Mouse (Mus musculus) neural tube, embryonic 13.5 days (tissue): ENCODE results near the gene Dpysl4. TPM values are rescaled to one million over a fixed set of nuclear protein-coding genes. Genes with fewer than 3 reads are reported as not detected.

Source experiments
- ATAC-seq: fragments of 200-750 bp; cut with Nextera tagmentation; 2 replicates; pipeline ENCODE4 v1.8.0; 2017; ENCODE audit warnings: low read depth, mild to moderate bottlenecking, moderate TSS enrichment, moderate library complexity
- H3K27ac ChIP-seq: fragments of 300-500 bp; sonication (generic); replicated peaks from 2 replicates; pipeline ENCODE4 v1.5.1; 2015; ENCODE audit warnings: moderate library complexity, mild to moderate bottlenecking, inconsistent platforms
- H3K27me3 ChIP-seq: fragments of 300-500 bp; sonication (generic); 2 replicates; pipeline ENCODE4 v1.6.1; 2015; ENCODE audit warnings: mild to moderate bottlenecking, inconsistent platforms
- H3K36me3 ChIP-seq: fragments of 300-500 bp; sonication (generic); 2 replicates; pipeline ENCODE4 v1.6.1; 2015; ENCODE audit warnings: mild to moderate bottlenecking, inconsistent platforms
- H3K4me1 ChIP-seq: fragments of 300-500 bp; sonication (generic); replicated peaks from 2 replicates; pipeline ENCODE4 v1.6.1; 2015; ENCODE audit warnings: inconsistent platforms
- H3K4me2 ChIP-seq: fragments of 300-500 bp; sonication (generic); 2 replicates; pipeline ENCODE4 v1.6.1; 2015; ENCODE audit warnings: inconsistent platforms, mild to moderate bottlenecking, moderate library complexity
- H3K4me3 ChIP-seq: fragments of 300-500 bp; sonication (generic); 2 replicates; pipeline ENCODE4 v1.5.1; 2015; ENCODE audit warnings: mild to moderate bottlenecking, inconsistent platforms
- H3K9ac ChIP-seq: fragments of 300-500 bp; sonication (generic); 2 replicates; pipeline ENCODE4 v1.6.1; 2015; ENCODE audit warnings: moderate library complexity, mild to moderate bottlenecking, inconsistent platforms
- H3K9me3 ChIP-seq: fragments of 300-500 bp; sonication (generic); 2 replicates; pipeline ENCODE4 v1.6.1; 2016; ENCODE audit warnings: inconsistent platforms
- WGBS: fragments of 180-500 bp; shearing (Covaris S2); methylation state at CpG from one replicate; pipeline ENCODE4 v1.1.7; 2015; 5-methylcytosine and 5-hydroxymethylcytosine counted together
- polyA plus RNA-seq: library from polyadenylated mRNA; unstranded; fragments of >200 nt; fragmentation: Nextera tagmentation; extraction: Ambion mirVana; gene quantifications from 2 replicates; pipeline ENCODE4 v1.2.1, GENCODE M21; 2015

Dpysl4 gene
- polyA plus RNA-seq, 1 experiment from 2014 or later = 315 TPM

DNA sequence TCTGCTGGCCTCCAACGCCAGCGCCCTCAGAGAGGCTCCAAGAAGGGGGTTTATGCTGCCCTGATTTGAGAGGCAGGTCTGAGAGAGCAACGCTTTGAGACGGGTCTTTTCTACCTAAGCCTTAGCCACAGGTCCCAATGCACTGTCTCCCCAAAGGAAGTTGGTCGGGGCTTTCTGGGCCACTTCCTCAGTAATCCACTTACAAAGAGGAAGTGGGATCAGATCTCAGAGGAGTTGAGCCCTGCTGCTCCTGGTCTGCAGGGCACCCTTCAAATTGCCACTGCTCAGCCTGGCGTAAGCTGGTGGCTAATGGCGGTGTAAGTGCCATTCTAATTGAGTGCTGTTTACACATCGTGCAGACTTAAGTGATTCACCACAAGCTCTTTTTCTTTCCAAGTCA lies 45.7 kb downstream of the Dpysl4 start:
- H3K9ac ChIP-seq = no peak overlapping the region
- no peak overlapping the region for H3K4me2 ChIP-seq
- H3K4me1 ChIP-seq = peaks cover 45% of the 10 kb centered on the region
- H3K4me3 ChIP-seq = no peak overlapping the region
- 64% methylated on average over 8 of the region's 8 CpGs for WGBS
- no peak for ATAC-seq
- 0 out of 2 replicates have a peak, but pooled peaks cover 4% of the 10 kb centered on the region for H3K27me3 ChIP-seq
- H3K36me3 ChIP-seq = no peaks in the 10 kb centered on the region
- H3K27ac ChIP-seq = no peak overlapping the region
- H3K9me3 ChIP-seq = no peaks in the 10 kb centered on the region

DNA sequence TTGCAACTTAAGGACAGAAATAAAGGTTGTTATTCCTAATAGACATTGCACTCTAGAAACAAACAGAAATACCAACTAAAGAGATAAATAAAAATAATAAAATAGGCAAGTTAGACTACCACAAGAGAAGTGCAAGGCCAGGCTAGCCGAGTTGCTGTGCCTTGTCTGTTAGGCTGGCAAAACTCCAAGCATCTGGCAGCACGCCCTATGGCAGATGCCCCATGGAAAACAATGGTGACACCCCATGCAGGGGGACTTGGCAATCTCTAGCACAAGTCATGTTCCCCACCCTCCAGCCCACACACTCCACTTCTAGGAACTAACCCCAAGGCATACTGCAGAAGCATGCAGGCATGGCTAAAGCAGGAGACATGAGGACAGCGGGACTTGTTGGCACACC lies 47.6 kb downstream of the Dpysl4 start:
- no peak overlapping the region for H3K4me2 ChIP-seq
- H3K9ac ChIP-seq = no peak overlapping the region
- H3K36me3 ChIP-seq = no peaks in the 10 kb centered on the region
- 0 out of 2 replicates have a peak, but pooled peaks cover 4% of the 10 kb centered on the region for H3K27me3 ChIP-seq
- peaks cover 58% of the 10 kb centered on the region for H3K4me1 ChIP-seq
- no peak; the same call in 1 of the 2 replicates for ATAC-seq
- no peak overlapping the region for H3K27ac ChIP-seq
- WGBS = 54% methylated on average over 3 of the region's 3 CpGs
- no peaks in the 10 kb centered on the region for H3K9me3 ChIP-seq
- no peak overlapping the region for H3K4me3 ChIP-seq

DNA sequence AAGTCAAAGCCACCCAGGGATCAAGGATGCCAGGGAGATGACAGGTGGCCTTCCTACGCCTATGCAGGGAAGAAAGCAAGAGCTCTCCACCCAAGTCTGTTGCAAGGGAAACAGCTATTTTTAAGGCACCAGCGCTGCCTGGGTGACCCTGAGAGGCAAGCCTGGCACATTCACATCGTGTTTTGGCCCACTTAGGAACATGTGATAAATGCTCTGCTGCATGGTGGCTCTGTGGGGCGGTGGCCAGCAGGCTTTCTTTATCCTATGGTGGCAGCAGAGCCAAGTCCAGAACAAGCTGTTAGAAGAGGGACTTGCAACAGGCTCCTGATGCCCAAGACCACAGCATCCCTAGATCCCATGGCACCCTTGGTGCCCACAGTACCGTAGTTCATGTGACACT lies 49.4 kb downstream of the Dpysl4 start:
- Histone ChIP-seq H3K4me3 (no peak overlapping the region), H3K4me1 (peaks cover 65% of the 10 kb centered on the region), H3K9ac (no peak overlapping the region), H3K9me3 (no peaks in the 10 kb centered on the region), H3K27ac (no peak overlapping the region), H3K36me3 (no peaks in the 10 kb centered on the region), H3K27me3 (0 out of 2 replicates have a peak, but pooled peaks cover 4% of the 10 kb centered on the region), H3K4me2 (no peak overlapping the region)
- WGBS = 84% methylated on average over 5 of the region's 5 CpGs
- ATAC-seq = no peak

DNA sequence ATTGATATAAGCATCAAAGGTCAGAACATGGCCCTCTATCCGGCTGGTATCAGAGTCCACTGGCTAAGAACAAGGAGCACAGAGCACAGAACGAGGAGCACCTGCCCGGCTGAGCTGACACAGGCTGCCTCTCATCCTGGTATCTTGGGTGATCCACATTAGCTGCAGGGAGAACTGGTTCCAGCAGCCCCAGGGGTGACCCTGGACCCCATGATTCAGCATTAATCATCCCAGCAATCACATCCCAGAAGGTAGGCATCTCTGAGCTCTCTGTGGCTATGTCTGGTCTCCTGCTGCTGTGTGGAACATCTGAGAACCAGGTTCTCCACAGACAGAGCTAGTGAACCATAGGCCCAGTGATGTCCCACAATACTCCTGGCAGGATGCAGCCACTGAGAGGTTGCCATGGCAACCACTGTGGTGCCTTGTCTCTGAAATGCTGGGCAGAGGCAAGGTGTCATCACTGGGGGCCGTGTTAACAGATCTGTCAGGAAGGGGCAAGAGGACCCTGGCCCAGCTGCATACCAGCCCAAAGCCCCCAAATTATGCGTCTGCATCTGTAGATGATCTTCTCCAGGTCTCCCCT lies 51.2 kb downstream of the Dpysl4 start:
- 0 out of 2 replicates have a peak, but pooled peaks cover 4% of the 10 kb centered on the region for H3K27me3 ChIP-seq
- WGBS = 66% methylated on average over 5 of the region's 5 CpGs
- no peaks in the 10 kb centered on the region for H3K36me3 ChIP-seq
- H3K4me3 ChIP-seq = no peak overlapping the region
- H3K4me1 ChIP-seq = peaks cover 60% of the 10 kb centered on the region
- H3K4me2 ChIP-seq = no peak overlapping the region
- ATAC-seq = no peak
- H3K9ac ChIP-seq = no peak overlapping the region
- no peak overlapping the region for H3K27ac ChIP-seq
- H3K9me3 ChIP-seq = no peaks in the 10 kb centered on the region

DNA sequence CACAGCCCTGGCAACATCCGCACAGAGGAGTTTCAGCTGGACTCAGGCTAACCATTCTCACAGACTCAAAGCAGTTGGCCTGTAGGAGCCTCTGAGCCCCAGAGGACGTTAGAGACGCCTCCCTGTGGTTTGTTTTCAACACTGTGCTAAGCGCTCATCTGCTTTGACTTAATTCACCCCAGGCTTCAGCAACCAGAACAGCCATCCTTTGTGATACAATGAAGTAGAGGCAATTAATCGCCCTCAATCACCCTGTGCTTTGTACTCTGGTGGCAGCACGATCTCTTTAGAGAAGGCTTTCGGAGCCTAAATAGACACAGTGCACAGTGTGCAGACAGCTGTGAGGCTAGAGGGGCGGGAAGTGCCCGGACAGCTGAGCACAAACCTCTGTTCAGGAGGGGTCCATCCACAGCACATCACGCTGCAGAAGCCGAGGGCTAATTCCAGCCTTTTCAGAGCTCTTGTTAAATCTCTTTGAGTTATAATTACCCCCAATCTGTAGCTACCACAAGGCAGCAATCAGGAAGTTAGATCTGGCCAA lies 54.2 kb downstream of the Dpysl4 start:
- H3K27me3 ChIP-seq = 0 out of 2 replicates have a peak, but pooled peaks cover 4% of the 10 kb centered on the region
- H3K9ac ChIP-seq = no peak overlapping the region
- peak; percentile 86 for ATAC-seq
- no peaks in the 10 kb centered on the region for H3K36me3 ChIP-seq
- H3K4me3 ChIP-seq = no peak overlapping the region
- H3K27ac ChIP-seq = peak overlapping the region; percentile 49
- peaks cover 57% of the 10 kb centered on the region for H3K4me1 ChIP-seq
- H3K9me3 ChIP-seq = no peaks in the 10 kb centered on the region
- WGBS = 5% methylated on average over 11 of the region's 11 CpGs
- H3K4me2 ChIP-seq = 0 out of 2 replicates have a peak overlapping the region, but pooled peaks have one; percentile 3

DNA sequence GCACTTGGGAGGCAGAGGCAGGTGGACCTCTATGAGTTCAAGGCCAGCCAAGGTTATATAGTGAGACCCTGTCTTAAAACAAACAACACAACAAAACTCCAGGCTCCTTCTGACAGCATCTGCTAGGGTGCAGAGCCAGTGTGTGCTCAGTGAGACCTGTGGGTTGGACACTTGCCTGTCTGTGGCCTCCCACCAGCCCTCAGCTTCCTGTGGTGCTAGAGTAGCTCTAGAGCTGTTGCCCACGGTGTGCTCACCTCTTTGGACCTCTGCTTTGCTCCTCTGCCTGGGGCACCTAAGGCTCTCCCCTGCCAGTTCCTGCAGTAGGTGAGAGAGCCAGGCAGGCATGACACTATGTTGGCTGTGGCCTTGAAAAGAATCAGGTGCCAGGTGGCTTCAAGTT lies 58.0 kb downstream of the Dpysl4 start:
- no peaks in the 10 kb centered on the region for H3K9me3 ChIP-seq
- H3K9ac ChIP-seq = no peak overlapping the region
- peaks cover 56% of the 10 kb centered on the region for H3K4me1 ChIP-seq
- no peak for ATAC-seq
- H3K27me3 ChIP-seq = no peaks in the 10 kb centered on the region
- WGBS = 73% methylated on average over 1 of the region's 1 CpGs
- no peak overlapping the region for H3K27ac ChIP-seq
- no peaks in the 10 kb centered on the region for H3K36me3 ChIP-seq
- H3K4me2 ChIP-seq = no peak overlapping the region
- H3K4me3 ChIP-seq = no peak overlapping the region

DNA sequence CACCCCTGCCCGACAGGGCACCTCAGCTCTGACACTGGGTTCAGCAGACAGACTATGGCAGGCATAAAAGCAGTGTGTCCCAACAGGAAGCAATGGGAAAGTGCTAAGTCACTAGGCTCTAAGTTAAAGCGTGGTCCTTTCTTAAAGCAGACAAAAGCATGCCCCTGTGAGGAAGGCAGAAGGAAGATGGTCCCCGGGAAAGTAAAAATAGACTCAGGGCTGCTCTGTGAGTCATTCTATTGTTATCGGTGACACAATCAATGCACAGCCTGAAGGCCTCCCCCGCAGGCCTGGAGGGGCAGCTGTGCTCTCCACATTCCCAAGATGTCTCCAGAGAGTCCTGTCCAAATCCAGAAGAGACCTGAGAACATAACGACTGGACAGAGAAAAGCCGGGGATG lies 60.1 kb downstream of the Dpysl4 start:
- no peak for ATAC-seq
- H3K9me3 ChIP-seq = no peaks in the 10 kb centered on the region
- H3K9ac ChIP-seq = no peak overlapping the region
- no peak overlapping the region for H3K4me3 ChIP-seq
- peaks cover 54% of the 10 kb centered on the region for H3K4me1 ChIP-seq
- no peaks in the 10 kb centered on the region for H3K27me3 ChIP-seq
- WGBS = 24% methylated on average over 7 of the region's 7 CpGs
- H3K27ac ChIP-seq = no peak overlapping the region
- H3K36me3 ChIP-seq = no peaks in the 10 kb centered on the region
- H3K4me2 ChIP-seq = no peak overlapping the region

DNA sequence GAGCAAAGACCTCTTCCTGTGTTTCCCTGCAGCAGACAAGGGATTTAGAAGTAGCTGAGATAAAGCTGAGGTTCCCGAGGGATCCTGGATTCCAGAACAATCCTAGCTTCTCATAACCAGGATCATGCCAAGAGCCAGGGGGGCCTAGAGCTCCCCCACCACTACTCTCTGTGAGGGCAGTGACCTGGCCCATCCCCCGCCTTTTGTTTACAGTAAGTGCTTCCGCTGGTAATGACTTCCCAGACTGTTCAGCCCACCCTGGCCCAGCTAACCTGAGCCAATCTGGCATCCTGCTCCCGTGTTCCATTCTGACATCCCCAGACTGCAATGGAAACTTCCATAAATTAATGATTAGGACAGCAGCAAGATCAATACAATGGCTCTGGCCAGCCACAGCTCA lies 61.6 kb downstream of the Dpysl4 start:
- Histone ChIP-seq H3K36me3 (no peaks in the 10 kb centered on the region), H3K4me2 (no peak overlapping the region), H3K4me1 (peaks cover 59% of the 10 kb centered on the region), H3K9me3 (no peaks in the 10 kb centered on the region), H3K27ac (peak overlapping the region; percentile 35), H3K9ac (no peak overlapping the region), H3K27me3 (no peaks in the 10 kb centered on the region), H3K4me3 (no peak overlapping the region)
- peak; percentile 11; the same call in 1 of the 2 replicates for ATAC-seq
- WGBS = 41% methylated on average over 4 of the region's 4 CpGs

DNA sequence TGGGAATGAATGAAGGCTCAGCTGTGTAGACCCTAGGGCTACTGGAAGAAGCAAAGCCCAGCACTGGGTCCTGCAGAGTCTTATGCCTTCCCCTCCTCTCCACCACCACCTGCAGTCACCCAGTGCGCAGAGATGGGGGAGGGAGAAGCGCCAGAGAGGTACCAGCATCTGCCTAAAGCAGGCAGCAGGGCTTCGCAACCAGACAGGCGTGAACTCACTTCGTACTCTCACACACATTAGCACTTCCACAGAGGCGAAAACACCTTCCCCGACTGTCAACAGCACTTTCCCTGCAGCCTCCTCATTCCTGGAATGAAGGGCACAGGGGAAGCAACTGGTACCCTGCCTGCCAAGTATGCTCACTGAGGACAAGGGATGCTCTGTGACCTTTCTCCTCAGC lies 63.6 kb downstream of the Dpysl4 start:
- WGBS = 54% methylated on average over 7 of the region's 7 CpGs
- Histone ChIP-seq H3K27me3 (no peaks in the 10 kb centered on the region), H3K36me3 (no peaks in the 10 kb centered on the region), H3K4me3 (no peak overlapping the region), H3K4me1 (peaks cover 59% of the 10 kb centered on the region), H3K9ac (no peak overlapping the region), H3K27ac (no peak overlapping the region), H3K9me3 (no peaks in the 10 kb centered on the region), H3K4me2 (no peak overlapping the region)
- no peak for ATAC-seq

DNA sequence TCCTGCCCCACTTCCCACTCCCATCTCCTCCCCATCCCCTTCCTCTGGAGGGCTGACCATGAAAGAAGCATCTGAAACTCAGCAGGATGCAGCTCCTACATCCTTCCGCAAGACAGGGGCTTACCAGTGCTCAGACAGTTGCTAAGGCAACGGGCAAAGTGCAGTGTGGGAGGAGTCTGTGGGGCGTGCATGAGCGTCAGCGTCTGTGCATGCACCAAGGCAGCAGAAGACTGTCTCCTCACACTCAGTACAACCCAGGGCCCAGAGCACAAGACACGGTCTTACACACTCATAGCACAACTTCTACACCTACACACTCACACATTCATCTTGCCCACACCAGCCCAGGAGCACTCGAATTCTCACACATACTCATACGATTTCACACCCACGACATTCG lies 65.3 kb downstream of the Dpysl4 start:
- H3K27me3 ChIP-seq = no peaks in the 10 kb centered on the region
- peak overlapping the region; percentile 62 for H3K27ac ChIP-seq
- H3K36me3 ChIP-seq = no peaks in the 10 kb centered on the region
- H3K9me3 ChIP-seq = no peaks in the 10 kb centered on the region
- peak; percentile 95 for ATAC-seq
- H3K4me1 ChIP-seq = peaks cover 46% of the 10 kb centered on the region
- 30% methylated on average over 10 of the region's 10 CpGs for WGBS
- no peak overlapping the region for H3K4me3 ChIP-seq
- peak overlapping the region; percentile 18; the same call in 1 of the 2 replicates for H3K4me2 ChIP-seq
- H3K9ac ChIP-seq = peak overlapping the region; percentile 9; the same call in 1 of the 2 replicates
